Mouse (Mus musculus): ENCODE data around the gene Cul1.
"Not testable (repeated sequence)": the region's sequence is repeated elsewhere in the genome, so short reads cannot be mapped to it uniquely, and the experiment has no call there.

The Cul1 gene

DNA sequence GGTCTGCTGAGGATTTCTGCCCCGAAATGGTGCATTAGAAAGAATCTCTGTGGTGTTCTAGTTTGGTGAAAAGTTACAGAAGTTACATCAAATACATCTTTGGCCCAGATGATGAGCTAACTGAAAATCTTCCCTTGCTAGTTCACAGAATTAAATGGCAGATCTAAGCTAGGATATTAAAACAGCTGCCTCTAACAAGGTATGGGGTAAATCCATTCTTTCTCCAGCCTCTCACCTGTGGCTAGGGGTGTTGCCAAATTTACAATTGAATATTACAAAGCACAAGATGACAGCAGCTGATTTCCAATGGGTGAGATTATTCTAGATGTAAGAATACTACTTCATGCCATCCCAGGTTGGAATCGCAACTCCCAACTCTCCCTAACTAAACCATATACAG is at the start of gene Cul1:
Cul1 (plus strand) TSS at position 301 of the 400 bp plus-strand sequence.
- no peak for DNase-seq (ENCODE audit: low read depth, low spot score)

DNA sequence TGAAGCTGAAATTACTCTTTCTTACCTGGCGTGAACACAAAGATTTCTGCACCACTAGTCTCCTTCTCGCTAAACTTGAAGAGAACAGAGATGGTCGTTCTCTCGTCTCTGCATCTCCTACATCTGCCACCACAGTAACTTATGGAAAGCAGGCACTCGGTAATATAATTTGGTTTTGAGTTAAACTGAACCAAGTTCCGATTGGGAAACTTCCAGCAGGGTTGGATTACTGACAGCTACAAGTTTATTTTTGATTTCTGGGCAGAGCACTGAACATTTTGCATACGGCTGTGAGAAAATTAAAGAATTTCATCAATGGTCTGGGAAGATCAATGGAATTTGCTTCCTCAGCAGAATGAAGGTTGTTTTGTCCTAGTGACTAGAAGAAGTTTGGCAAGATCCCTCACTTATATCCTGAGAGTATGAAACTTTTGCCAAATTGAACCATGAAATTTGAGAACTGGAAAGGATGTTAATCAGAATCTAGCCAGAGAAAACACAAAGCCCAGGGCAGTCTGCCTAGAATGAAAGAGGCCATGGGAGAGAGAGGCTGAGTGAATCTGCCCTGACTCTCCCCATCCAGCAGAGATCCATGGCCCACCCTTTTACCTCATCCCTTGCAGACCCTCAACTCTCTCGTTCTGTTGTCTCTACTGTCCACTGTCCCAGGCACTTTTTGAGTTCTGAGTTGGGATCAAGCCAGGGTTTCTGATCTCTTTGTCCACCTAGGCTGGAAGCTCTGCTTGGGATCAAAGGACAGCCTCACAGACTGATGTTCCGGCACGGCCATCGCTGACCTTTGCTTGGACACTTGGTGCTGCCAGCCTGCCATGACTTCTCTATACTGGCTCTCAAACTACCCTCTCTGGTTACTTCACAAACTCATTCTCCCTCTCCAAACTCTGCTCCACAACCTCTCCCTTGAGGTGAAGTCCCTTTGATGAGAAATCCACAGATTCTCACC is 48.5 kb upstream of the Cul1 start:
- no peak for DNase-seq (ENCODE audit: low read depth, low spot score)

DNA sequence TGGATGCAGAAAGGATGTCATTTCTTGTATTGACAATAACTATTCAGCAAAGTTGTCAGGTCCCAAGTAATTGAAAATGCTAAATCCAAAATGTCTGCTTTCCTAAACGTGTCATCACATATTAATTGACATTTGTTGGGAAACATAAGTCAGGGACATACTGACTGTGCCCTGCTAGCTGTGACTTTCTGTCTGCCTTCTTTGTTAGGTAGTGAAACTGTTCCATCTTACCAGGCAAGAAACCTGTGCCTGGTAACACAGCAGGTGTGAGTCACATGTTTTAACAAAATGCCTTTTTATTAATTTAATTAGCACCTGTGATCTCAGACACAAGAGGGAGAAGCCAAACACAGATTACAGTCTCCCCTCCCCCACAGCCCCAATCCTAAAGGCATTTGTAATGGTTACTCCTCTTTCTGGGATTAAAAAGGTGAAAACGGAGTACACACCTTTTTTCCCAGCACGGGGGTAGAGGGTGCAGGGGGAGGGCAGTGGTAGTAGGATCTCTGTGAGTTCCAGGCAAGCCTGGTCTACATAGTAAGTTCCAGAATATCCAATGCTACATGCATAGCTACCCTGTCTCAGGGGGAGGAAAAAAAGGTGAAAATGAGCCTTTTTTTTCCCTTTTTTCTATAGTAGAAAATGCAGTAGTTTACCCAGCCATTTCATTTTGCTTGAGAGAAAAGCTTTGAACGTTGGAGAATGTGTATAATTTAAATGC is 40.2 kb upstream of the Cul1 start:
- no peak for DNase-seq (ENCODE audit: low read depth, low spot score)

DNA sequence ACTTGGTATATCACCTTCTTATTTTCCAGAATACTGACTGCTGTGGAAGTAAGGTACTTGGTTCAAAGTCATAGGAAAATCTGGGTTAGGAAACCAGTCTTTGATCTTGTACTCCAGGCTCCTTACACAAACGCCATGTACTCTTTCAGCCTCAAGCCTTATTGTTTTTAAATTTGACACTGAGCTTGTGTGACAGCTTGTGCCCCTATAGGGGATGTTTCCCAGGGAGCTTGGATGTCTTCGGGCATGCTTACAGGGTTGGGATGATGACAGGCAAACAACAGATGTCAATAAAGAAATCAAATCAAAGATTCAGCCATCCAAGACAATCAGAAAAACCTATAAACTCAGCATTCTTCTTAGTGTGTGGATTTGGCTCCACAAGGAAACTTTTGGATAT is 39.5 kb upstream of the Cul1 start:
- no peak for DNase-seq (ENCODE audit: low read depth, low spot score)

DNA sequence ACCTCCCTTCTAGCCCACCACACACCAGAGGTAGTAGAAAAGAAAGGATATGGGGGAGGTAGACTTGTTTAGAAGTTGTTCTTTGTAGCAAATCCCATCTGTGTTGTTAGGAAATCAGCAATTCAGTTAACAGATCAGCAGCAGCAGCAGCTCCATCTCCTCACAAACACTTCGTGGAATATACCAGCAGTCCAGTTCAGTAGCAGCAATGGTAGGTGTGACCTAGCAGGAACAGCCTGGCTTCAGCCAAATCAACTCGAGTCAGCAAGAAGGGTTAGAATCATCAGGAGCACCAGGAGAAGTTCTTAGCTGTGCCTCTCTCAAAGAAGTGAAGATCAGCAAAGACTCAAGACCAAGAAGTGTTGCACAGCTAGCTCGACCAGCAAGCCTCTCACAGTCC is 34.5 kb upstream of the Cul1 start:
- DNase-seq (ENCODE audit: low read depth, low spot score), result no peak

DNA sequence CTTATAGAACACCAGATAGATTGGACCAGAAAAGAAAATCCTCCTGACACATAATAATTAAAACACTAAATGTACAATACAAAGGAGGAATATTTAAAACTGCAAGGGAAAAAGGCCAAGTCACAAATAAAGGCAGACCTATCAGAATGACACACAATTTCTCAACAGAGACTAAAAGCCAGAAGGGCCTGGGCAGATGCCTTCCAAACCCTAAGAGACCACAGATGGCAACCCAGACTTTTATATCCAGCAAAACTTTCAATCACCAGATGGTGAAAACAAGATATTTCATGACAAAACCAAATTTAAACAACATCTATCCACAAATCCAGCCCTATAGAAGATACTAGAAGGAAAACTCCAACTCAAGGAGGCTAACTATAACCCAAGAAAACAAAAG is 33.0 kb upstream of the Cul1 start:
- DNase-seq (ENCODE audit: low read depth, low spot score), result no peak

DNA sequence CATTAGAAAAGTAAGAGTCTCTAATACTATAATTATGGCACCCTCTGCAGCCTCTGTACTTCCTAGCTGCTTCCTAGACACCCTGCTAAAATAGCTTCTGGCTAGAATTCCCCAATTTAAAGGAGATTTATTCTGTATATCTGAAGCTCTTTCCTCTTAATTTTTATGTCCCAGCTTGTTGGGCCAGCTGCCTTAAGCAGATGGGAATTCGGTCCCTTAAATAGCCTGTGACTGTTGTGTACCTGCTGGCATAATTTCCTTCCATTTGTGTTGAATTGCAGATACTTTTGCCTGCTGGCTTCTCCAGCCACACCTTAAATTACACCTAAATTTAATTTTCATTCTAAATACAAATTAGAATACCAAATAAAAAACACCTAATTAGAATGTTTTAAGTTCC is 32.0 kb upstream of the Cul1 start:
- no peak for DNase-seq (ENCODE audit: low read depth, low spot score)

DNA sequence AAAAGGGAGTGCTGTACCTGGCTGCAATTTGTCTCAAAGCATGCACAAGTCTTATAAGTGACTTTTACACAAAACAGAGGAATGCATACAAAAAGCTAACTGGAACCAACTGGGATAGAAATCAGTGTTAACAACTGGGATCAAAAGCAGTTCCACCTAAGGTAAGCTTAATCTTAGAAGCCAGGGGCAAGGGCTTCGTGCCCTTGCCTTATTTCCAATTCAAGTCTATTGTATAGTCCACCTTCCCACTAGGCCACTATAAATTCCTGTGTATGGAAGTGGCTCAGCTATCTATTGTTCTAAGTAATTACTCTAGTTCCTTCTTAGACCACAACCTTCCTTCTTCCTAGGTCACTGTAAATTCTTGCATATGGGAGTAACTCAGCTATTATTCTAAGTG is 27.1 kb upstream of the Cul1 start:
- DNase-seq (ENCODE audit: low read depth, low spot score), result no peak

DNA sequence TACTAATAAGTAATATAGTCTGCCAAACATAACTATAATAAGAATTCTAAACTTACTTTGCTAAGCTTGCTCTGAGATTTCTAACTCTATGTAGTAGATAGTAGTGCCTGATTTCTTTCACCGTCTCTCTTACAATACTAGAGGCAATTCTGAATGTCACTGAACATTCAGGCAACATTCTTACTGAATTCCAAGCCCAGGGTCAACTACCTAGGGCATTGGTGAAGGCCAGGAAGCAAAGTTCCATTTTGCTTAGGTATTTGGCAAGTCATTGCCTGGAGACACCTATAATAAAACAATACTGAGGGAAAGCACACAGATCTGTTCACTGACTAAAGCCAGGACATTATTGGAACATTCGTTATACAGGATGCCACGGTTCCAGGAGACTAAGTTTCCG is 26.6 kb upstream of the Cul1 start:
- DNase-seq (ENCODE audit: low read depth, low spot score), result not testable (repeated sequence)

DNA sequence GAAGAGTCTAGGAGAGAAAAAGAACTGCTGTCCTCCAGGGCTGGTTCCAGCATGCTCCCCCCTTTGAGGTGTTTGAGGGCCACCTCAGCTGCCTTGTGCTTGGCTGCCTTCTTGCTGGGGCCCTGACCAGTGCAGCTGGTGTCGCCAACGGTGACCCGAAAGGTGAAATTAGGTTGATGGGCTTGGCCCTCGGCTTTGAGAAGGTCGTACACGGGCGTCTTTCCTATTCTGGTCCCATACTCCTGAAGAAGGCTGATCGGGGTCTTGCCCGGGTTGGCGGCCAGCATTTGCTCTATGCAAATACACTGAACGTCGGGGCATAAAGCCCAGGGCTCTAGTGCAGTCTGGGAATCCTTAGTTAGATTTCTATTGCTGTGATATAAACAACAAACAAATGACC is 20.4 kb upstream of the Cul1 start:
- DNase-seq (ENCODE audit: low read depth, low spot score), result not testable (repeated sequence)

DNA sequence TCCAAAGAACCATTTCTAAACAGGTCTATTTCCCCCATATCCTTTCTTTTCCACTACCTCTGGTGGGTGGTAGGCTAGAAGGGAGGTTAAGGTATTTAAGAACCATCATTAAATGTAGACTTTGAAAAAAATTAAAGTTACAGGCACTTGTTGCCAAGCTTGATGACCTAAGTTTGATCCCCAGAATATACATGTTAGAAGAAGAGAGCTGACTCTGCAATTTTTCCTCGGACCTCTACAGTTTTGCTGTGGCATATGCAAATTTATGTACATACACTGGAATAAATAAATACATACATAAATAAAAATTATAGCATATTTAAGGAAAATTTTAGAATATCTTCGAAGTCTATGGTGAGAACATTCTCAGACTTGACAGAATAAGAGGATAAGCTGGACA is 13.1 kb upstream of the Cul1 start:
- no peak for DNase-seq (ENCODE audit: low read depth, low spot score)

DNA sequence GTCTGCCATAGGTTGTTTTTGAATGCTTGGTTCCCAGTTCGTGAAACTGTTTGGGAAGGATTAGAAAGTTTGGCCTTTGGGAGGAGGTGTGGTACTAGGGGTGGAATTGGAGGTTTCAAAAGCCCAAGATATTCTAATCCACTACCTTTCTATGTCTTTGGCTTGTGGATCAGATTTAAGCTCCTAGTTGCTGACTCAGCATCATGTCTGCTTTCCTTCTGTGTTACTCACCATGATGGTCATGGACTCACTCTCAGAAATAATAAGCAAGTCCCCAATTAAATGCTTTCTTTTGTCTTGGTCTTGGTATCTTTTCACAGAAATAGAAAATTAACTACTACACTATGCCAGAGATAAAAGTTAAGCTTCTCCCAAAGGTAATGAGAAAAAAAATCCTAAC is 5.5 kb upstream of the Cul1 start:
- no peak for DNase-seq (ENCODE audit: low read depth, low spot score)

DNA sequence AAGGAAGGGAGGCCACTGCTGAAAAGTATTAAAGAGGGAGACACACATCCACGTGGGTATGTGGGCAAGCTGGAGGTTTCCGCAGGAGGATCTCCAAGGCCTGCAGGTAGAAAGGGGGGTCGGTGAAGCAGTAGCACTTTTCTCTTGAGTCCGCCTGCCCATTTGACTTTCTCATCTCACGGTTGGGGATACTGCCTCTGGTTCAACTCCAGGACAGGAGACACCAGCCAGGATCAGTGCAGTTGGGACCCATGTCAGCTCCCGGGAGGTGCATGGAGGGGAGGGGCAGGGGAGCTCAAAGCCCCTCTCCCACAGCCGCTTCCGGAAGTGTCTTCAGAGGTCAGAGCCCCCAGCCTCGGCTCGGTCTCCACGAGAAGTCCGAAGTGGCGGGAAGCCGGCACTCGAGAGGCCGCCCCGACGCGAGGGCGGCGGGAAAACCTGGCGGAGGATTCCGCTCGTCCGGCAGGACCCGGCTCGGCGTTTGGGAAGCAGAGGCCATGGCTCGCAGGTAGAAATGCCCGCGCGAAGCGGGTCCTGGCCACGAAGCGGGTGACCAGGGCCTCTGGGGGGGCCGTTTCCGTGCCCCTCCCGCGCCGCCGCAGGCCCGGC is 428 bp downstream of the Cul1 start:
- DNase-seq (ENCODE audit: low read depth, low spot score), result peak; percentile 57

DNA sequence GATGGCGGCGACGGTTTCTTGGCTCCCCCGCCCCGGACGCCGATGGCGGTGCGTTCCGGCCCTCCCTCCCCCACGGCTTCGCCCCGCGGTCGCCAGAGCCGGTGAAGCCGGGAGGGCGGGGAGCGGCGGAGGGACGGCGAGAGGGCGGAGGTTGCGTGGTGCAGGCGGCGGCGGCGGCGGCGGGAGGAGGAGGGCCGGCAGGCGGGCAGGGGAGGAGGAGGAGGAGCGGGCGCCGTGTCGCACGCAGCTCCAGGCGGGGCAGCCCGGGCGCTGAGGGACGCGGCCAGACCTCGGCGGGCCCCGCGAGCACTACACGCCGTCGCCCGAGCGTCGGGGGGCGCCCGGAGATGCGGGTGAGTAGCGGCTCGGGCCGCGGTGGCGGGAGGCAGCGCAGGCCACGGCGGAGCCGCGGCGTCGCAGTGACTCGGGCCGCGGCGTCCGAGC is 955 bp downstream of the Cul1 start:
- peak; percentile 39 for DNase-seq (ENCODE audit: low read depth, low spot score)

DNA sequence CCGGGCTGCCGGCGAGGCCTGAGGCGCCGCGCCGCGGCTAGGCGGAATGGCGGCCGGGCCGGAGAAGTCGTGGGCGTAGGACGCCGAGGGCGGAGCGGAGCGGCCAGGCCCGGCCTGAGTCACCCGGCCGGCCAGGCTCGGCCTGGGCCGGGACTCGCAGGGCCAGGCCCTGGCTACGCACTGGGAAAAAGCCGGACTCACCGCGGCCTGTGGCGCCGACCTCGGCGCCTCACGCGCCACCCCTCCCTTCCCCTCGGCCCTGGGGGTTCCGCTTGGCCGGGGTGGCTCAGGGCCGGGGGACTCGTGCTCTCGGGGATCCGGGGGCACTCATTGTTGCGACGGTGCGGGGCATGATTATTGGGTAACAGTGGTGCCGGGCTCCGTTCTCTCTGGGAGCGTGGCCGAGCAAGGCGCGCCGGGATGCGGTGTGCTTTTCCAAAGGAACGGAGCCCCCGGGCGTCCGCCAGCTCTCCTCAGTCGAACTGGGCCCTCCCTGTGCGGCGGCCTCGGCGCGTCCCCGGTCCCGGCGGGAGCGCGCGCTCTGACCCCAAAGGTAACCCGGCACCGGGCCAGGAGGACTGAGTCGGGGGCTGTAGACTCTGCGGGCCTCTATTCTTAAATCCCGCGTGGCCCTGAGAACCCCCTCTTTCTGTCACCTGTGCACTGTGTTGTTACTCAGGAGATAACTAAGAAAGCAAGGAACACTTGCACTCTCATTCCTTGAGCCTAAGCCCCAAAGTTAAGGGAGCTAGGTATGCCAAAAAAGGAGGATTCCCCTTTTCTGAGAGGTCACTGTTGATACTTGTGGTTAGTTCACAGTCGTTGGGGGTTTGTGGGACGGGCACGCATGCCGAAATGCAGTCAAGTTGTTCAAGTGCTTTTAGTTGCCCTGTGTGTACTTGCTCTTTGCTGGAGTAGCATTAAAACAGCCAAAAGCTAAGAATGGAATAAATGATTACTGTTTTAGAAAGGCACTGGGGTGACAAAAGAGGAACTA is 1.7 kb downstream of the Cul1 start:
- DNase-seq (ENCODE audit: low read depth, low spot score), result peak; percentile 40

DNA sequence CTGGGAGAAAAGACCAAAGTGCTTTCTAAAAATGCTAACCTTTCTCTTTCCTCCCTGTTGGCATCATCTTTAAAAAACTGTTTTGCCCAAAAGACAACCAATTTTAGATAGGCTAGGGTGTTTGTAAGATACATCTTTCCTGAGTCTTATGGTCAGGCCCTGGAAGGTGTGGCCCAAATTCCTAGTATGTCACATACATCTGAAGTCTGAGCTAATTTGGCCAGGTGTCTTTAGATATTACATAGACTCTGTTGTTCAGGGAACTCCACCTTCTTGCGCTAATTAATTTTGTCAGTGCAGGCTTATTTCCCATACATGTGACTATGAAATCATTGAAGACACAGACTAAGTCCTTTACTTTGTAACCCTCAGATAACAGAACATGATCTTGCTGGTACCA is 2.6 kb downstream of the Cul1 start:
- no peak for DNase-seq (ENCODE audit: low read depth, low spot score)

DNA sequence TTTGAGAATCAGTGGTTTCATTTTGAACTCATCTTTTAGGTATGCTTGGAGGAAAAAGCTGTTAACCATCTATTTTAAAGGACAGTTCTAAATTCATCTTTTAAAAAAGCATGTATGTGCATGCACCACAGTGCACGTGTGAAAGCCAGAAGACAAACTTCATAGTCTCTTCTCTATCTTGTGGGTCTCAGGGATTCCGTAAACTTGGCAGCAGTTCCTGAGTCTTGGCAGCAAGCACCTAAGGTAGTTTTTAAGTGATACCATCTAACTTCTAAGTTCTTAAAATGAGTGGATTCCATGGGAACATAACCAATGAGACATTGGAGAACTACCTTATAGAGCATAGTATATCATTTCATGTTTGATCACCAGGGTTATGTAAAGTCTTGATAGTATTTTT is 3.7 kb downstream of the Cul1 start:
- DNase-seq (ENCODE audit: low read depth, low spot score), result no peak

DNA sequence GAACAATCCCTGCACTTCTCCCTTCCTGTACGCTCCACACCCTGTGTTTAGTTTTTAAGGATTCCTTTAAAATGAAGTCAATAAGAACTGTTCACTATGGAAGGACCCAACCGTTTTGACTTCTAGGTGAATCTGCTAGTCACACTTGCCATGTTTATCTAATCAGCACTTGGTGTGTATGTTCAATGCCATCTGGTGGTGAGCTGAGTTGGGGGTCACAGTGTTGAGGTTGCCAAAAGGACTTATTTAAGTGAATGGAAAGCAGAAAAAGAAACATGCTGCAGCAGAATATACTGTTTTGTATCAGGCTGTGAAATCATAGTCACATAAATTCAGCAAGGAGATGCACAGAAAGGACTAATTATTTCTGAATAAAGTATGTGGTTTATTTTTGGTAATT is 12.2 kb downstream of the Cul1 start:
- no peak for DNase-seq (ENCODE audit: low read depth, low spot score)

DNA sequence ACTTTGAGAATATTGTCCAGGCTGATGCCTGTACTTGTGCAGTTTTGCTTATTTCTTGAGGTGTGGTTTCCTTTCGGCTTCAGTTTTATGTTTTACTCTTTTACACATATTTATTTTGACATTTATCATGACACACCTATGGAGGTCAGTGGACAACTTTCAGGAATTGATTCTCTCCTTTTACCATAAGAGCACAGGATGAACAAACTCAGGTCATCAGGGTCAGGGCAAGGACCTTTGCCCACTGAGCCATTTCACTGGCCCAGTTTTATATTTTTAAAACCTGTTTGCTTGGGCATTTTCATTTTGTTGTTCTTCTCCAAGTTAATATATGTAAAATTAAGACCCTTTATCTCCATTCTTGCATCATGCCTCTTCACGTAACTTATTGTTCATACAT is 13.3 kb downstream of the Cul1 start:
- no peak for DNase-seq (ENCODE audit: low read depth, low spot score)

DNA sequence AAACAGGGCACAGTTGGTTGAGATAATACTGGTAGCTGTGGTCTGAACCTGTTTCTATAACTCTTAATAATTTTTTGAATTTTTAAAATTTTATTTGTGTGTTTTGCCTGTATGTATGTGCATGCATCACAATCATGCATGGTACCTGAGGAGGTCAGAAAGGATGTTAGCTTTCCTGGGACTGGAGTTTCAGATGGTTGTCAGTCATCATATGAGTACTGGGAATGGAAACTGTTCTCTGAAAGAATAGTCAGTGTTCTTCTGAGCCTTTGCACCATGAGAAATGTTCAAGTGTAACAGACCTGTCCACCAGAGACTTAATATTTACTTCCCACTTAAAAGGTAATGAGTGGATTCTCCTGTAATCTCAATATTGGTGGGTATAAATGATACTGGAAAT is 13.9 kb downstream of the Cul1 start:
- DNase-seq (ENCODE audit: low read depth, low spot score), result no peak

DNA sequence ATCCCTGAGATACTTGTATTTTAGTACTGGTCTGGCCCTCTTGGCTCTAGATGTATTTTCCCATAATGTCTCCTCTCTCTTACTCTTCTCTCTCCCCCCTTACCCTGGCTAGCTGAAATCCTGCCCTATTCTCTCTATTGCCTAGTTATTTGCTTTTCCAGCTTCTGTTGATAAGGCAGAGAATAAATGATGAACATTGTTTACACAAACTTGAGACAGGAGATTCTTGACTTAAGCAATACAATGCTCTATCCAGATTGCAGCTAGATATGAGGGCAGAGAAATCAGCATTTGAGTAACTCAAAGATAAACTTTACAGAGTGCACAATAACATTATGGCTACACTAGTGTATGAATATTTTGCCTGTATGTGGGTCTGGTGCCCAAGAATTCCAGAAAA is 16.6 kb downstream of the Cul1 start:
- no peak for DNase-seq (ENCODE audit: low read depth, low spot score)
